Mouse (Mus musculus) common myeloid progenitor, adult 5-6 weeks (primary cell): ENCODE results near the gene Ankrd9. TPM values are rescaled to one million over a fixed set of nuclear protein-coding genes. Genes with fewer than 3 reads are reported as not detected.

ENCODE experiments used
- ATAC-seq: replicated peaks from 2 replicates; pipeline ENCODE4 v1.8.0; 2016; ENCODE audit warnings: low read depth, mild to moderate bottlenecking, moderate TSS enrichment, inconsistent platforms; ENCODE audit not compliant: poor library complexity, severe bottlenecking
- total RNA-seq: library from RNA; stranded (forward); fragments of 200-1000, 187-1606 nt; gene quantifications from 2 replicates; pipeline ENCODE4 v1.2.3, GENCODE M21; 2017

The Ankrd9 gene
- total RNA-seq, result 4.1 and 4.8 TPM in 2 replicates

DNA sequence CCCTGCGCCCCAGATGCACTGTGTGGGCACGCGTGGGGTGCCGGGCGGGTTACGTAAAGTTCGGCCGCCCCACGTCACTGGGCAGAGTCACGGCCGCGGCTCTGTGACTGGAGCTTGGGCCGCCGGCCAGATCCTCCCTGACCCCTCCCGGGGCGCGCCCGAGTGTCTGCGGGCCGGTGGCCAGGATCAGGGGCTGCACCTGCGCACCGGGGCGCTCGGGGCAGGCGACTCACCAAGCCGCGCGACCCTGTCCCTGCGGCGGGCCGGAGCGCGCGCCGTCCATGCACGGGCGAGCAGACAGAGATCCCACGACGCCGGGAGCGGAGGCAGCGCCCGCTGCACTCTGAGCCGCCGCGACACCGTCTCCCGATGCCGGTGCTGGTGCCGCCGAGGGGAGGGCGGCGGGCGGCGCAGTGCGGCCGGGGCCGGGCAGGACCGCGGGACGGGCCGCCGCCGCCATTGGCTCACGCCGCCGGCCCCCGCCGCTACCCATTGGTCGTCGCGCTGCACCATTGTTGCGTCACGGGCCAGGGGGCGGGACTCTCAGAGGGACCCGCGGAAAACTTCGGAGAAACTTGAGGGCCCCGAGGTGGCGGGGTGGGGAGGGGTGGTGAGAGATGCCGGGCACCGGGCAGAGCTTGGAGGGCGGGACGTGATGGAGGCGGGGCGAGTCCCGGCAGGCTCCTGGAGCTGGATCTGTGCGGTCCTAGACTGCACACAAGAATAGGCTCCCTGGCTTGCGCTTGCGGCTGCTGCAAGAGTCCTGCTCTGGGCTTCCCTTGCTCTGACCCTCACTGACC is at the start of gene Ankrd9:
TSS of gene Ankrd9 (minus strand) at position 434 of the 800 bp plus-strand sequence.
- ATAC-seq, result peak; percentile 82

DNA sequence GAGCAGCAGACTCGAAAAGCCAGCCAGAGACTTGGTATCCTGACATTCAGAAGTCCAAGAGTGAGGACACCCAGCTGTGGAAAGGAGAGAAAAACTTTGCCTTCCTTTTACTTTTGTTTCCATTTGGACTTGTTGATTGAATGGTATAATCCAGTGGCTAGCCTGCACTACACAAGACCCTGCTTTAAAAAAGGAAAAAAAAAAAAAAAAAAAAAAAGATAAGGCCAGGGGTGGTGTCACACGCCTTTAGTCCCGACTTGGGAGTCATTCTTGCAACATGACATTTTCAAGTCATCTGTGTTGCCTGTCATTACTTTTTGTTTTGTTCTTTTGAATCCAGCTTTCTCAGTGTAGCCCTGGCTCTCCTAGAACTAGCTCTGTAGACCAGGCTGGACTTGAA is 42.7 kb upstream of the Ankrd9 start:
- no peak for ATAC-seq

DNA sequence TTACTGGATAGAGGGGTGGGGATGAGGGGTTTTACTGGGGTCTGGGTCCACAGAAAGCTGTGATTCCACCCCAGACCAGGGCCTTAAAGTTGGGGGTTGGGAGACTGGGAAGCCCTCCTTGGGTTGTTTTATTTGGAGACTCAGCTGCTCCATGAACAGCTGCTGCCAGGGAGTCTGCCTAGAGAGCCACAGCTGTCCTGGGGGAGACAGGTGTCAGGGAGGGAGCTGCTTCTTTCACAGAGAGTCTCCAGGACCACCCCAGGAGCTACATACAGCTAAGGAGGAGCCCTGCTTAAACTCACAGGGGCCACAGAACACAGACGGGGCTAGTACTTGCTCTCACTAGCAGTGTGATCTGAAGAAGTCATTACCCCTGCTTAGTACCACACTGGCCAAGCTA is 42.3 kb upstream of the Ankrd9 start:
- ATAC-seq, result no peak

DNA sequence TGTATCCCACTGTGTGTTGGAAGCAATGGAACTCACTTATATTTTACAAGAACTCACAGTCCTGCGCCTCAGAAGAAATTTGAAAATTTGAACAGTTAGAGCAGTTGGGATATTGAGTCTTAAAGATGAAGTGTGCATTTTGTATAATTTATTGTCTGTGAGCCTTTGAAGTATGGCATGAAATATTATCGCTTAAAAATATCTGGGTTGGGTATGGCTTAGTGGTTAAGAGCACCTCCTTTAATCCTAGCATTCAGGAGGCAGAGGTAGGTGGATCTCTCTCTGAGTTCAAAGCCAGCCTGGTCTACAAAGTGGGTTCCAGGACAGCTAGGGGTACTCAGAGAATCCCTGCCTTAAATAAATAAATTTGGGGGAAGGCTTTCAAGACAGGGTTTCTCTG is 40.2 kb upstream of the Ankrd9 start:
- ATAC-seq, result no peak

DNA sequence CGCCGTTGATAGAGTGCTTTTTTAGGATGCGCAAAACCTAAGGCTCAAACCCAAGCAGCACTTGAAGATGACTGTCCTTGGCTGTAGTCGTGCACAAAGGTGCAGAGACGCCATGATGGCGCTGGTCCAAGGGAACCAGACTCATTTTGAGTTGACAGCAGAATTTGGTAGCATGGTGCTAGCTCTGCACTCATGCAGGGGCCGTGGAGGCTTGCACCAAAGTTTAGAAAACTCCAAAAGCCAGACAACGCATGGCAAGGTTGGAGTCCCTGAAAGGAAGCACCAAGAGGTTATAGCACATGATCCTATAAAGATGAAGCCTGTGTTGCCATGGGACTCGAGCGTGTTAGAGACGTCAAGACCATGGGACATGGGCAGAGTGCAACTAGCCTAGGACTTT is 39.2 kb upstream of the Ankrd9 start:
- ATAC-seq, result no peak

DNA sequence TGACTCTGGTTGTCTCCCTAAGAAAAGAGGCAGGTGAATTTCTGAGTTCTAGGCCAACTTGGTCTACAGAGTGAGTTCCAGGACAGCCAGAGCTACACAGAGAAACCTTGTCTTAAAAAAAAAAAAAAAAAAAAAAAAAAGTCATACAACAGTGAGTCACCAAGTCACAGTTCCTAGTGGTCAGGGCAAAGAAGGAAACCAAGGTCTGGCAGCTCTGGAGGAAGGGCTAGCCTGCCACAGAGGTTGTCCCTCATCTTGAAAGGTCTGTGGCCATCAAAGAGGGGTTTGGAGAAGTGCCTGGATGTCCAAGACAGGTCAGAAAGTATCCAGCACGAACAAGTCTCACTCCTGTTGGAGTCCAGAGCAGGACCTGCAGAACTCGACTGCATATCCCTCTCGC is 38.0 kb upstream of the Ankrd9 start:
- ATAC-seq, result no peak

DNA sequence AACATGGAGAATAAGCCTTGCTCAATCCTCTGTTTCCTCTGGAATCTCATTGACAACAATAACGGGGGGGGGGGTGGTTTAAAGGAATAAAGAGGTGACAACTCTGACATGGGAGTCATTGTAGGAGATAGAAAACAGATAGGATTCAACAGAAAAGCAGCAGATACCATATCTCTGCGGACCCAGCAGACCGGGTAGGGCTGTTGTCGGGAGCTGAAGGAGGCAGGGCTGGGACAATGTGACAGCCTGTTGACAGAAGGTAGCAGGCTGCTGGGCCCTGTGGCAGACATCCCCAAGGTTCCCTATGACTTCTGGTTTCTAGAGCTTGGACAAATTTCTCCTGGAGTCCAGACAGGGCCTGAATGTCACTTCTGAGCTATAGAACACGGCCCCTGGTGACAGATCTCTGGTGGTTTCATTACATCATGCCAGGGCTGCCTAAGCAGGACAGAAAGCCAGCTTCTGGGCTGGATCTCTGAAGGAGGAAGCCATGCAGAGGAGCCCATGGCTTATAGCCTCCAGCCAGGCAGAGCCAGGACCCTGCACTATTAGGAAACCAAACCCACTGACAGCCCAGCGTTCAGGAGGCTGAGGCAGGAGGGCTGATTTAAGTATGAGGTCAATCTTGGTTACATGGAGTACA is 30.9 kb upstream of the Ankrd9 start:
- no peak for ATAC-seq

DNA sequence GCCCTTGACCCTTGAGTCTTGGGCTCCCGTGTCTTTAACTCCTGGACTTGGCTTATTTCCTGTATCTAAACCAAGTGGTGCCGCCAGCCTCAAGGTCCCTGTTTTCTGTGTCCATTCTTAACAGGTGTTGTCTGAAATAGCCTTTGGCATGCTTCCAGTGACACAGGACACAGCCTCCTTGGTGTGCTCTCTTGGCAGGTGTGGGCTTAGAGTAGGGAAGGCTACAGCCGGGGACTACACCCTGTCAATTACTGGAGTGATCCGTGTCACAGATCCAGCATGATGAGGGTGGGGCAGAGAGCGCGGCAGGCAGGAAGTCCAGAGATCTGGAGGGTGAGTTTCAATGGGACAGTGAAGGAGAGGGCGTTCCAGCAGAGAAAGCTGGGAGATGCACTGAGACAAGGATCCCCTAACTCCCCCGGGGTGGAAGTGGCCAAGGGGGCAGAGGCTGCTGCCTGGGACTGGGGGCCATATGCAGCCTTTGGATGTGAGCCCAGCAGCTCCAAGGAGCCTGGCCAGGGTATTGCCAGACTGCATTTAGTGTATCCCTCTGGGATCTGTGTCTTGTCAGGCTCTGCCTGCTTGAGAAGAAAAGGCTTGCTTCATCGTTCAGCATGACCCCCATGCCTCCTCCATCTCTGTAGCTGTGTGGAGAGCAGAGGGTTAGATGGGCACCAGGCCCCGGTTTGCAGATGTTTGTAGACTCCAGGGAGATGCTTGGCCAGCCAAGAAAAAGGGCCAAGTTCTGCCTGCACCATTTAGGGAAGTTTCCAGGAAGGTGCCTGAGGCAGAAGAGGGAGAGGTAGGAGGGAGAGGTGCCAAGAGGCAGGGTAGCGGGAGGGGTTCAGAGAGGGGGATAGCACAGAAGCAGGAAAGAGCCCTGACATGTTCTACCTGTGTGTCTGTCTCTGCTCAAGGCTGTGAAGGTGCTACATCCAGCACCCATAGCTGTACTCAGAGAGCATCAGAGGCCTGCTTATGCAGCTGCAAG is 30.0 kb upstream of the Ankrd9 start:
- ATAC-seq, result no peak

DNA sequence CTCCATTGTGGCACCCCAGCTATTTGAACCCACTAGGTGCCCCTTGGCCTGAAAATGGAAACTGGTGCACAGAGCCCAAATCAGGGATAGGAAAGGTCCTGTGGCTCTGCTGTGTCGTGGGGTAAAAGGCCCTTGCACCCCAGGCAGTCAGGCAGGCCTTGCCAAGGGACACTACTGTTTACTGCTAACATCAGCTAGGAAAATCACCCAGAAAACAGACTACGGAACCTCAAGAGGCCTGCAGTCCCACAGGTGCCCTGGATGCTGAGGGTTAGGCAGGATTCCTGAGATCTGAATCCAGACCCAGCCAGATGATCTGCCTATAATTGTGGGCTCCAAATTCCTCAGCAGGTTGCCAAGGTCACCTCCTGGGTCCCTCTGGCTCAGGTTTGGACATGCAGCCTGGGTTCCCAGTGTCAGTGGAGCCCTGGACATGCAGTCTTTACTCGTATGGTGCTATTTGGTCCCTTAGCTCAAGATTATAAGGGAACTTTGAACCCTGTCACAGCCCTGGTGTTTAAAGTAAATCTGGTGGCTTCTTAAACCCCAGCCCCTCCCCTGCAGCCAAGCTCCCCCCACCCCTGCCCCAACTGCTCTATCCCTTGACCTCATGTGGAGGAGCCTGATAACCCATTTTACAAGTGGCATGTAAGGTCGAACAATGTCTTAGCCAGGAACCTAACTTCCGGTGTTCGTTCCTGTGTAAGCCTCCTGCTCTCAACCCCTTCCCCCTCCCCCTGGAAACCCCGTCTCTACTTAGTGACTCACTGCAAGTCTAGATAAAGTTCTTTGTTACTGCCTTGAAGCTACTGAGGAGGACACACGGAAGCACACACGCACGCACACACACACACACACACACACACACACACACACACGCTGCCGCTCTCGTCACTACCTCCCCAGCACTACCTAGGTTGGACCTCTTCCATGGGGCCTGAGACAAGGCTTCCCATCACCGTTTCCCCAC is 28.6 kb upstream of the Ankrd9 start:
- peak; percentile 80 for ATAC-seq

DNA sequence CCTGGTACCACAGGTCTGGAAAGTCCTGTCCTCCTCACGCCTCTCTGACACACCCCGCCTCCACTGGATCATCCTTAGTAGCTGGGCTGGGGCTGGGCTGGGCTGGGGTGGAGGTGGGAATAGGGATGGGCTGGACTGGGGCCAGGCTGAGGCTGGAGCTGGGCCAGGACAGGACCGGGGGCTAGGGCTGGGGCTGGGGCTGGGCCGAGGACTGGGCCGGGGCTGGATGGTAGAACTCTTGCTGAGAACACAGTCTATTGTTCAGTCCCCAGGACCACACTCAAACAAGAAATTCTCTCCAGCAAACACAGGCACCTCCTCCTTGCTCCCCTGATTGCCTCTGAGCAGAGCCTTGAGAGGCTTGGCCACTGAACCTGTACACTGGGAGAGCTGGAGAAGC is 27.5 kb upstream of the Ankrd9 start:
- no peak for ATAC-seq

DNA sequence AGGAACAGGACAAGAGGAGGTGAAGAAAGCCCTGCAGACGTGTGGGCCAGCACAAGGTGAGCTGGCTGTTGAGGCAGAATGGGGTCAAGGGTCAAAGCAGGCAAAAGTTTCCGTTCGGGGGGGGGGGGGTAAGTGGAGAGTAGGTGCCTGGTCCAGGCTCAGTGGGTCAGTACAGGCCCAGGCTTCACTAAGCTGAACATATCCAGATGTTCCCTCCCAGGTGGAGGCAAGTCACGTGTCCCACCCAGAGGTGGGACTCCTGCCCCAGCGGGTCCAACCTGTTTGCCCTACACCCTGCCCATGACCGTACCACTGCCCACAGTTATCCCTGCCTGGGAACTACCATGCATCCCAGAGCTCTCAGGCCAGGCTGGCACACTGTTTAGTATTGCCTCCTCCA is 27.0 kb upstream of the Ankrd9 start:
- ATAC-seq, result no peak

DNA sequence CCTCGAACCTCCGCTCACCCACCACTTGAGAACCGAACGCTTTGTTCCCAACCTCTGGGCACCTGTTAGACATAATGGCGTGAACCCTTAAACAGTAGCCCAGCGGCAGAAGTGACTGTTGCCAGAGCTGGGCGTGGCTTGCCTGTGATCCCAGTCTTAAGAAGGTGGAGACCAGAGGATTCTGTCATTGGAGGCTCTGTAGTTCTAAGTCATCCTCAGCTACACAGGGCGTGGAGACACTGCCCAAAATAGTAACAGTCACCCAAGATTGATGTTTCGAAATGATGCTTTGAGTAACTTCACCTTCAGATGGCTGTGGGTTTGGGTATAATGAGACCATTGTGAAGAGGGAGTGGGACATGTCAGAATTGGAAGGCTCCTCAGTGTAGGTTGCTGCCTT is 25.3 kb upstream of the Ankrd9 start:
- ATAC-seq, result no peak

DNA sequence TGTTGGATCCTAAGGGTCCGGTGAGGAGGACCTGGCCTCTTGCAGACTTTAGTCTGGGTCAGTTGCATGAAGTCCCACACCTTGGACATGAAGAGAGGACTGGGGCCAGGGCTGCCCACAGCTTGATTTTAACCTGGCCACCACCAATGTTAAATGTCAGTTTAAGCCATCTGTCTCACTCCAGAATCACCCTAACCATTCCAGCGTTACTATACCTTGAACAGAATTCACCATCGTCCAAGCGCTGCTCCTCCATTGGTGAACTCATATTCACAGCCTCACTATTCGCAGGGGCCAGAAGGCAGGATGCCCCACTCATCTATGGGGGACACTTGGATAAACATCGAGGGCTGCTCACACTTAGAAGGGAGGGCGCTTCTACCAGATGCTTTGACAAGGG is 22.1 kb upstream of the Ankrd9 start:
- ATAC-seq, result no peak

DNA sequence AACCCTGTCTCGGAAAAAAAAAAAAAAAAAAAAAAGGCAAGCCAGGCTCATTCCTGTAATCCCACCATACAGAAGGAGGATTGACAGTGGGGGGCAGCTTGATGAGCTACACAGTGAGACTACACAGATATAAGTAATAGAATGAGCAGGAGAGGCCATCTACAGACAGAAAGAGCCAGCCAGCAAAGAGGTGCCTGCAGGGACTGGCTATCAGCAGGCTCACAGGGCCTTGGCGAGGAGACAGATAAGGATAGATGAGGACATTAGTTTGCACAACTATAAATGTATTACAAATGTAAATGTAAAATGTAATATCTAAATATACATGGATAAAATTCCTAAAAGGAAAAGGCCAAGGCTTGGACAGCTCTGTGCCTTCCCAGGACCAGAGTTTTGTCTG is 21.0 kb upstream of the Ankrd9 start:
- no peak for ATAC-seq

DNA sequence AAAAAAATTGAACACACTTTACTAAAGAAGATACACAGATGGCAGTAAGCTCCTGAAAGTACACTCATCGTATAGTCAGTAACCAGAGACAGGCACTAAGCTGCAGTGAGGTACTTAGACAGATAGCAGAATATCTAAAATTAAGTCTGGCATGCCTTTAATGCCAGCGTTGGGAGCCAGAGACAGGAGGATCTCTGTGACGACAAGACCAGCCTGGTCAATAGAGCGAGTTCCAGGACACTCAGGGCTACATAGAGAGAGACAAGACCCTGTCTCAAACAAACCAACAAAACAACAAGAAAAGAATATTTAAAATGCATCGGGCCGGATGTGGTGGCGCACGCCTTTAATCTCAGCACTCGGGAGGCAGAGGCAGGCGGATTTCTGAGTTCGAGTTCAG is 19.3 kb upstream of the Ankrd9 start:
- ATAC-seq, result no peak

DNA sequence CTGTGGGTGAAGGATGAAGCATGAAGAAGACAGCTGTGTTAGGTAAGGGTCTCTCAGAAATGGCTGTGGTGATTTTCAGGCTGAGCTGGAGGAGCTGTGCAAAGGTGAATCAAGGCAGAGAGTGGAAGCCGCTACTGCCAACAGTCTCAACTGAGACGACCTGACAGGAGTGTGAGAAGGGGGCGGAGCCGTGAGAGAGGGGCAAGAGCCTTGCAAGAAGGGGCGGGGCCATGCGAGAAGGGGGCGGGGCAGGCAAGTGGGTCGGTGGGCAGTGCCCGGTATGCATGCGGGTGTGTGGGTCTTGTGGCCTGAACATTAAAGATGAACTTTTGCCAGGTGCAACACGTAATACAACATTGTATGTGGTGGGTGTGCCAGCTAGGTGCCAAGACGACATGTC is 15.8 kb upstream of the Ankrd9 start:
- no peak for ATAC-seq

DNA sequence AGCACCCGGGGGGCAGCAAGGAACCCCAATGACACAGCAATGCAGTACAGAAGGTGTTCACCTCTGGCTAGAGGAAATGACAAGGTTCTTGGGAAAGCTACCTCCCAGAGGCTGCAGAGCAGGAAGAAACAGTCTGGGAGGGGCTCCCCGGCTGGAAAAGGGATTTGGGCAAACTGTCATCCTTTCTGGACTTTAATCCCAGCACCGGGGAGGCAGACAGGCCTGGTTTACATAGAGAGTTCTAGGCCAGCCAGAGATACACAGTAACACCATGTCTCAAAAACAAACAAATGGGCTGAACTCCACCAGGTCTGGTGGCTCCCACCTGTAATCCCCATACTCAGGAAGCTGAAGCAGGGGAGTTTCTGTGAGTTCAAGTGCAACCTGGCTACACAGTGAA is 14.4 kb upstream of the Ankrd9 start:
- no peak for ATAC-seq

DNA sequence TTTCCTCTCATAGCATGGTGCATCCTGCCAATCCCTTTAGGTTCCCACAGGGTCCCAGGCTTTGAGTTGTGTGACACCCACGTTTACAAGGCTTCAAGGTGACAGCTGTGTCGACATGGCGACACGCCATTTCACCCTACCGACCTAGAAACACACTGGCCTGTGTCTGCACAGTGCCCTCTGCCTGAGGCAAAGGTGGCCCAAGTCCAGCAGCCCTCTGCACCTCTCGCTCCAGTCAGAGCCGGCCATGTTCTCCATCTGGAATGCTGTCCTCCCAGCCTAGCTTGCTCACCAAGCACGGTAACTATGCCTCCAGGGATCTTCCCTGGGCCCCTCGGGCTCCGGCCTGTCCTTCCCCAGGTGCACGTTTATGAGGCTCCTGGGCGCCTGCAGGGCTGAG is 13.9 kb upstream of the Ankrd9 start:
- ATAC-seq, result no peak

DNA sequence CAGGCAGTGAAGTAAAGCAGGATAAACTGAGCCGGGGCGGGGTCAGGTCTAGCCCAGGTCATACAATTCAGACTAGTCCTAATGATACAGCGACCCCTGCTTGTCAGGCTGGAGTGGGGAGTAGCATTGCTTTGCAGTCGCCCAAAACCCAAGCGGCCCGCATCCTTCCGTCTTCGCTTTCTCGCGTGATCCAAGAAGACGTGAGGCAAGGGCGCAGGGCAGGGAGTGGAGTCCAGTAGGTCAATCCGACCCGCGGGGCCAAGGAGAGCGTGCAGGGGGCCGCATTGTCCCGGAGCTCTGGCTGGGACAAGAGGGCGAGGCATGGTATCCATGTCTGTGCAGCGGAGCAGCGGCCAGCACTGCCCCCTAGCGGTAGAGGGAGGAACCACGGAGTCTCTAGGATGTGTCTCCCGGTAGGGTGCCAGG is 13.3 kb upstream of the Ankrd9 start:
- peak; percentile 87 for ATAC-seq
